Mouse (Mus musculus): Measurements from ENCODE around the gene Slc7a9. TPM values are rescaled to one million over a fixed set of nuclear protein-coding genes. Genes with fewer than 3 reads are reported as not detected.

The Slc7a9 gene
- polyA plus RNA-seq, 1 experiment from 2014 or later: 12.6 TPM

Other genes starting within 250 kb of the Slc7a9 start
- 6.3 and 7.1 TPM in 2 replicates for gene Lrp3, start 233.3 kb upstream of the Slc7a9 start, polyA plus RNA-seq (2015; fragmentation: Nextera tagmentation; extraction: Ambion mirVana)
- 13.2 and 13.7 TPM in 2 replicates for gene Gpatch1, start 130.4 kb upstream of the Slc7a9 start, polyA plus RNA-seq (2015; fragmentation: Nextera tagmentation; extraction: Ambion mirVana)
- gene Rhpn2, start 114.6 kb upstream of the Slc7a9 start, polyA plus RNA-seq (2015; fragmentation: Nextera tagmentation; extraction: Ambion mirVana): 29.2 and 38.2 TPM in 2 replicates
- gene Faap24, start 52.0 kb upstream of the Slc7a9 start, polyA plus RNA-seq (2015; fragmentation: Nextera tagmentation; extraction: Ambion mirVana): 17.1 and 17.5 TPM in 2 replicates
- gene Cep89, start 51.8 kb upstream of the Slc7a9 start, polyA plus RNA-seq (2015; fragmentation: Nextera tagmentation; extraction: Ambion mirVana): 45.4 and 49.3 TPM in 2 replicates
- gene Tdrd12, start 88.9 kb downstream of the Slc7a9 start, polyA plus RNA-seq (2015; fragmentation: Nextera tagmentation; extraction: Ambion mirVana): 0.44 and 0.79 TPM in 2 replicates
- 91.1 and 95.5 TPM in 2 replicates for gene Nudt19, start 107.5 kb downstream of the Slc7a9 start, polyA plus RNA-seq (2015; fragmentation: Nextera tagmentation; extraction: Ambion mirVana)
- gene Rgs9bp, start 136.8 kb downstream of the Slc7a9 start, polyA plus RNA-seq (2015; fragmentation: Nextera tagmentation; extraction: Ambion mirVana): 0.08 and 0.14 TPM in 2 replicates
- gene Ankrd27, start 137.4 kb downstream of the Slc7a9 start, polyA plus RNA-seq (2015; fragmentation: Nextera tagmentation; extraction: Ambion mirVana): 31.3 and 33.4 TPM in 2 replicates
- 218 and 236 TPM in 2 replicates for gene Pdcd5, start 198.7 kb downstream of the Slc7a9 start, polyA plus RNA-seq (2015; fragmentation: Nextera tagmentation; extraction: Ambion mirVana)

Measured in stomach, embryonic 15.5 days (tissue).